Mouse (Mus musculus) cerebellum, adult 2 months (tissue): ENCODE data around the gene Olfr464.

Experiments
- CTCF ChIP-seq: fragments of 200-500 bp; IDR thresholded peaks from 2 replicates; pipeline ENCODE4 v1.5.1; 2011; ENCODE audit warnings: low read depth, mild to moderate bottlenecking, control low read depth, low read length, moderate library complexity, borderline replicate concordance; ENCODE audit not compliant: insufficient read depth
- POLR2A ChIP-seq: fragments of 200-500 bp; IDR thresholded peaks from 2 replicates; pipeline ENCODE4 v1.6.1; 2011; ENCODE audit warnings: low read length, control low read depth, borderline replicate concordance; ENCODE audit not compliant: insufficient read depth

DNA sequence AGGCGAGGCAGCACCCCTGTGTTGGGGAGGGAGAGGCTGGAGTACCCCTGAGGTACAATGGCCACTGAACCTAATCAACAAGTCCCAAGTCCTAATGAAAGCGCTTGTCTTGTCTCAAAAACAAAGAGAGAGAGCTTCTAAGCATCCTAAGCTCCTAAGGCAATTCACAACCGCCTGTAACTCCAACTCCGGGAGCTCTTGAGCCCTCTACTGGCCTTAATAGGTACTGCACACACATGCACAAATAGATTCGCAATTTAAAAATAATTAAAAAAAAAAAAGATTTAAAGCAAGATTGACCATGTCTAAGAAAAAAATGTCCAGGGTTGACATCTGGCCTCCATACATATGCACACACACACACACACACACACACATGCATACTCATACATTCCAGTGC lies 37.3 kb downstream of the Olfr464 start:
- TF ChIP-seq POLR2A, result no peak
- TF ChIP-seq CTCF, result peak; percentile 31; the same call in 1 of the 2 replicates
